Mouse (Mus musculus): ENCODE measurements around the gene Abca6.

DNA sequence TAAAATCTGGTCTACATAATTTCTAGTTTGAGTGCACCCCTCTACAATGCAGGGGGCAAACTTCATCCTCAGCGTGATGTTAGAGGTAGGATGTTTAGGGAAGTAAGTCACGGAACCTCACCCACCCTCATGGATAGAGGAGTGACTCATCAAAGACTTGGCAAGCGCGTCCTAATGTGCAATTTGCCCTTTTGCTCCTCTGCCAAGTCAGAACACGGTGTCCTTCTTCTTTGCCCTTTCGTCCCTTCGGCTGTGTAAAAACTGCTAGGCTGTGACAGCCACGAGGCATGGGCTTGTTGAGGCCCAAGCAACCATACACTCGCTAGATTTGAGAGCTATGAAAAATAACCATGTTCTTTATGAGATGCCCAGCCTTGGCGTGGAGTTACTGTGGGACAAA, 6.8 kb downstream of the Abca6 start:
- no peak for TF ChIP-seq GATA1 (IDR thresholded peaks at IDR 0.05; ENCODE audit: low read length)
- no peak for TF ChIP-seq TAL1 (IDR thresholded peaks at IDR 0.05; ENCODE audit: low read length)

Measured in erythroblast, embryonic 14.5 days (primary cell).